Comparison of ENCODE assay signal across 13 mouse cellular contexts in the genomic region with DNA sequence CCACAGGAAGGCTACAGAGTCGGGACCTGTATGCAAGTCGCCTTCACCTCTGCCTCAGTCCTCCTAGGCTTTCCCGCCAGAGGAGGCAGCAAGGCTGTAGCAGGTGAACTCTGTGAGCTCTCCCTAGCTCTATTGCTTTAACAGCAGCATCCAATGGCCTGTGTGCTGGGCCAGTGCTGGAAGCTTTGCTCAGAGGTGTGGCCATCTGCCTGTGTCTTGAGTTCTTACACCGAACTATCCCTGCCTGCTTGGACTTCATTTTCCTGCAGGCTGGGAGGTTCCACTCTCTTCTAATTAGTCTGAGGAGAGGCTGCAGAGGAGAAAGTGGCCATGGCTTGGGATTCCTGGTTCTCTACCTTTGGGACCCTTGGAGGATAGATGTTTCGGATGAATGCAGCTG. TPM values are rescaled to one million over a fixed set of nuclear protein-coding genes. Genes with fewer than 3 reads are reported as not detected.
DNase-seq lines count a peak whose midpoint lies in the region; ATAC-seq and TF ChIP-seq lines count a peak whose summit lies in the region.
"Had no signal": no experiment of that assay in that cellular context is flagged by ENCODE, and none has a peak within 500 bp of the region (broad histone marks: within the 10 kb centered on the region; RNA-seq: fewer than 3 reads in every experiment).

No protein-coding gene starts in this region.

- no peaks in the 10 kb centered on the region for H3K27me3 ChIP-seq in heart, embryonic 12.5 days (replicated peaks)
- H3K27me3 ChIP-seq in forebrain, postnatal 0 days (ENCODE audit: insufficient read depth, low read length) = no peaks in the 10 kb centered on the region
- no peaks in the 10 kb centered on the region for H3K27me3 ChIP-seq in midbrain, embryonic 12.5 days

- peaks cover 8% of the 10 kb centered on the region; the same call in 1 of the 2 replicates for H3K36me3 ChIP-seq in heart, embryonic 12.5 days
- H3K36me3 ChIP-seq in forebrain, postnatal 0 days (ENCODE audit: insufficient read depth) = peaks cover 9% of the 10 kb centered on the region; the same call in 1 of the 2 replicates
- peaks cover 7% of the 10 kb centered on the region; the same call in 1 of the 2 replicates for H3K36me3 ChIP-seq in midbrain, embryonic 12.5 days

- no peak for DNase-seq in heart, postnatal 25 days (ENCODE audit: low spot score)
- peak; percentile 9 for DNase-seq in brain, embryonic 14.5 days (ENCODE audit: low read depth)
- no peak for DNase-seq in forebrain, postnatal 0 days
- DNase-seq in natural killer cell, adult 2 months (ENCODE audit: low spot score in 2 of 2) = no peak
- no peak for DNase-seq in spleen, adult 12 weeks (ENCODE audit: low spot score)

- no peak for ATAC-seq in heart, embryonic 12.5 days (ENCODE audit: insufficient number of reproducible peaks, low FRiP score)
- no peak for ATAC-seq in forebrain, postnatal 0 days
- no peak for ATAC-seq in midbrain, embryonic 12.5 days (ENCODE audit: low FRiP score, low read depth)
- ATAC-seq in erythroid progenitor cell, adult 5-6 weeks (replicated peaks; ENCODE audit: low FRiP score, poor library complexity, severe bottlenecking) = no peak
- ATAC-seq: activated CD4-positive, CD25-positive, alpha-beta regulatory T cell, adult 4 months; CD4-positive, CD25-positive, alpha-beta regulatory T cell, adult 4 months had no signal

- 0 out of 2 replicates have a peak overlapping the region, but pooled peaks have one; percentile 10 for H3K27ac ChIP-seq in heart, embryonic 12.5 days (ENCODE audit: poor library complexity, severe bottlenecking)
- peak overlapping the region; percentile 96 for H3K27ac ChIP-seq in forebrain, postnatal 0 days (ENCODE audit: low read depth, low read length)
- H3K27ac ChIP-seq in midbrain, embryonic 12.5 days (replicated peaks) = peak overlapping the region; percentile 92

- 39% methylated on average over 5 of the region's 5 CpGs for WGBS in heart, embryonic 12.5 days
- WGBS in forebrain, postnatal 0 days = 35% methylated on average over 5 of the region's 5 CpGs
- 30% methylated on average over 5 of the region's 5 CpGs for WGBS in midbrain, embryonic 12.5 days

- no peak for TF ChIP-seq POLR2A in brain, embryonic 14.5 days (IDR thresholded peaks at IDR 0.05; ENCODE audit: borderline replicate concordance, extremely low read depth, insufficient read depth, insufficient read length, poor library complexity, severe bottlenecking)

- peaks cover 50% of the 10 kb centered on the region for H3K4me1 ChIP-seq in heart, embryonic 12.5 days (replicated peaks)
- peaks cover 34% of the 10 kb centered on the region for H3K4me1 ChIP-seq in forebrain, postnatal 0 days (ENCODE audit: insufficient read depth)
- H3K4me1 ChIP-seq in midbrain, embryonic 12.5 days = peaks cover 63% of the 10 kb centered on the region

- intact Hi-C loops in heart, postnatal 25 days (cut with DNase I) = no loop called here

- no peak overlapping the region; the same call in 1 of the 2 replicates for H3K9ac ChIP-seq in heart, embryonic 12.5 days
- H3K9ac ChIP-seq in forebrain, postnatal 0 days = peak overlapping the region; percentile 18; the same call in 1 of the 2 replicates
- H3K9ac ChIP-seq in midbrain, embryonic 12.5 days (replicated peaks) = peak overlapping the region; percentile 41

- no peak overlapping the region for H3K4me3 ChIP-seq in heart, embryonic 12.5 days
- no peak overlapping the region for H3K4me3 ChIP-seq in forebrain, postnatal 0 days (ENCODE audit: low read depth, low read length)
- H3K4me3 ChIP-seq in midbrain, embryonic 12.5 days = no peak overlapping the region

- no peak overlapping the region for H3K4me2 ChIP-seq in heart, embryonic 12.5 days
- H3K4me2 ChIP-seq in forebrain, postnatal 0 days (ENCODE audit: low read depth) = no peak overlapping the region; the same call in 1 of the 2 replicates
- H3K4me2 ChIP-seq in midbrain, embryonic 12.5 days (replicated peaks) = peak overlapping the region; percentile 71

- TF ChIP-seq CTCF in brain, embryonic 14.5 days (IDR thresholded peaks at IDR 0.05; ENCODE audit: borderline replicate concordance, extremely low read depth, insufficient read depth, insufficient read length) = no peak
- TF ChIP-seq CTCF in forebrain, postnatal 0 days (IDR thresholded peaks at IDR 0.05; ENCODE audit: low read depth) = no peak

- no peaks in the 10 kb centered on the region for H3K9me3 ChIP-seq in heart, embryonic 12.5 days (replicated peaks)
- no peaks in the 10 kb centered on the region for H3K9me3 ChIP-seq in forebrain, postnatal 0 days (ENCODE audit: low read length)
- H3K9me3 ChIP-seq in midbrain, embryonic 12.5 days = no peaks in the 10 kb centered on the region

RNA-seq across cellular contexts. Expression of gene Map3k12, which starts 4.9 kb away (rescaled TPM):
- 14.7 and 17.3 TPM in 2 replicates for polyA plus RNA-seq in heart, embryonic 12.5 days (2016; fragmentation: Nextera tagmentation; extraction: Ambion mirVana)
- total RNA-seq in heart, postnatal 25 days (2021) = 1 to 10 TPM; 3.2 to 4.5 TPM
- 72.4 and 79.2 TPM in 2 replicates for polyA plus RNA-seq in brain, embryonic 14.5 days (2012; rRNA removed)
- 75.0 and 88.9 TPM in 2 replicates for total RNA-seq in forebrain, postnatal 0 days (2014; rRNA removed)
- 29.6 and 39.4 TPM in 2 replicates for polyA plus RNA-seq in forebrain, postnatal 0 days (2015; fragmentation: Nextera tagmentation; extraction: Ambion mirVana)
- 46.1 and 50.6 TPM in 2 replicates for polyA plus RNA-seq in midbrain, embryonic 12.5 days (2016; fragmentation: Nextera tagmentation; extraction: Ambion mirVana)
- 0.72 TPM in 1 of 2 replicates, not detected in the other for total RNA-seq in erythroid progenitor cell, adult 5-6 weeks (2015; ENCODE audit: low replicate concordance)
- total RNA-seq in erythroid progenitor cell, adult 5-6 weeks (2017; ENCODE audit: low replicate concordance) = 2.6 TPM in 1 of 2 replicates, not detected in the other

RNA-seq across cellular contexts. Expression of gene Tarbp2, which starts 6.0 kb away (rescaled TPM):
- polyA plus RNA-seq in heart, embryonic 12.5 days (2016; fragmentation: Nextera tagmentation; extraction: Ambion mirVana) = 100 and 104 TPM in 2 replicates
- total RNA-seq in heart, postnatal 25 days (2021) = 10 to 100 TPM; 46.6 to 47.6 TPM
- 126 and 186 TPM in 2 replicates for polyA plus RNA-seq in brain, embryonic 14.5 days (2012; rRNA removed)
- total RNA-seq in forebrain, postnatal 0 days (2014; rRNA removed) = 87.5 and 94.7 TPM in 2 replicates
- 86.4 and 89.5 TPM in 2 replicates for polyA plus RNA-seq in forebrain, postnatal 0 days (2015; fragmentation: Nextera tagmentation; extraction: Ambion mirVana)
- 106 and 107 TPM in 2 replicates for polyA plus RNA-seq in midbrain, embryonic 12.5 days (2016; fragmentation: Nextera tagmentation; extraction: Ambion mirVana)
- total RNA-seq in erythroid progenitor cell, adult 5-6 weeks (2015; ENCODE audit: low replicate concordance) = 11.5 and 19.7 TPM in 2 replicates
- 11.9 and 20.4 TPM in 2 replicates for total RNA-seq in erythroid progenitor cell, adult 5-6 weeks (2017; ENCODE audit: low replicate concordance)

RNA-seq across cellular contexts. Expression of gene Gm10337, which starts 8.5 kb away (rescaled TPM):
- polyA plus RNA-seq in heart, embryonic 12.5 days (2016; fragmentation: Nextera tagmentation; extraction: Ambion mirVana) = not detected in 2 replicates
- total RNA-seq in heart, postnatal 25 days (2021) = not detected
- not detected in 2 replicates for polyA plus RNA-seq in brain, embryonic 14.5 days (2012; rRNA removed)
- not detected in 2 replicates for total RNA-seq in forebrain, postnatal 0 days (2014; rRNA removed)
- polyA plus RNA-seq in forebrain, postnatal 0 days (2015; fragmentation: Nextera tagmentation; extraction: Ambion mirVana) = 3.7 and 4.2 TPM in 2 replicates
- 4.6 and 9.6 TPM in 2 replicates for polyA plus RNA-seq in midbrain, embryonic 12.5 days (2016; fragmentation: Nextera tagmentation; extraction: Ambion mirVana)
- total RNA-seq in erythroid progenitor cell, adult 5-6 weeks (2015; ENCODE audit: low replicate concordance) = not detected in 2 replicates
- not detected in 2 replicates for total RNA-seq in erythroid progenitor cell, adult 5-6 weeks (2017; ENCODE audit: low replicate concordance)
- total RNA-seq: common myeloid progenitor, adult 5-6 weeks; left cerebral cortex, postnatal 25 days; megakaryocyte-erythroid progenitor cell, adult 5-6 weeks had no signal
- polyA plus RNA-seq: activated CD4-positive, CD25-positive, alpha-beta regulatory T cell, adult 4 months; CD4-positive, CD25-positive, alpha-beta regulatory T cell, adult 4 months had no signal

RNA-seq across cellular contexts. Expression of gene Npff, which starts 12.7 kb away (rescaled TPM):
- 2.2 and 2.8 TPM in 2 replicates for polyA plus RNA-seq in heart, embryonic 12.5 days (2016; fragmentation: Nextera tagmentation; extraction: Ambion mirVana)
- total RNA-seq in heart, postnatal 25 days (2021) = 1 to 10 TPM; 2.5 to 2.8 TPM
- 7.1 and 7.5 TPM in 2 replicates for polyA plus RNA-seq in brain, embryonic 14.5 days (2012; rRNA removed)
- 2.5 and 3.1 TPM in 2 replicates for total RNA-seq in forebrain, postnatal 0 days (2014; rRNA removed)
- 1.5 and 1.7 TPM in 2 replicates for polyA plus RNA-seq in forebrain, postnatal 0 days (2015; fragmentation: Nextera tagmentation; extraction: Ambion mirVana)
- polyA plus RNA-seq in midbrain, embryonic 12.5 days (2016; fragmentation: Nextera tagmentation; extraction: Ambion mirVana) = 2.5 and 3.1 TPM in 2 replicates
- 9.2 and 12.6 TPM in 2 replicates for total RNA-seq in erythroid progenitor cell, adult 5-6 weeks (2015; ENCODE audit: low replicate concordance)
- 3.3 TPM in 1 of 2 replicates, not detected in the other for total RNA-seq in erythroid progenitor cell, adult 5-6 weeks (2017; ENCODE audit: low replicate concordance)

RNA-seq across cellular contexts. Expression of gene Pcbp2, which starts 41.7 kb away (rescaled TPM):
- polyA plus RNA-seq in heart, embryonic 12.5 days (2016; fragmentation: Nextera tagmentation; extraction: Ambion mirVana) = 134 and 142 TPM in 2 replicates
- total RNA-seq in heart, postnatal 25 days (2021) = 100 to 1,000 TPM; 458 to 504 TPM
- 569 and 716 TPM in 2 replicates for polyA plus RNA-seq in brain, embryonic 14.5 days (2012; rRNA removed)
- total RNA-seq in forebrain, postnatal 0 days (2014; rRNA removed) = 134 and 154 TPM in 2 replicates
- 102 and 103 TPM in 2 replicates for polyA plus RNA-seq in forebrain, postnatal 0 days (2015; fragmentation: Nextera tagmentation; extraction: Ambion mirVana)
- polyA plus RNA-seq in midbrain, embryonic 12.5 days (2016; fragmentation: Nextera tagmentation; extraction: Ambion mirVana) = 168 and 186 TPM in 2 replicates
- 405 and 484 TPM in 2 replicates for total RNA-seq in erythroid progenitor cell, adult 5-6 weeks (2015; ENCODE audit: low replicate concordance)
- 185 and 238 TPM in 2 replicates for total RNA-seq in erythroid progenitor cell, adult 5-6 weeks (2017; ENCODE audit: low replicate concordance)

Comparison
In these comparisons a context has a peak if more than half of its experiments do, and no peak if none do; other contexts are left out.
1. H3K27ac ChIP-seq: peak in every context shown above with its lines; median percentile 96 in forebrain, postnatal 0 days; 92 in midbrain, embryonic 12.5 days; 10 in heart, embryonic 12.5 days.